Mouse (Mus musculus) hindbrain, embryonic 12.5 days (tissue): ENCODE results near the gene Adamts8. TPM values are rescaled to one million over a fixed set of nuclear protein-coding genes. Genes with fewer than 3 reads are reported as not detected.

ENCODE experiments used
- ATAC-seq: fragments of 200-750 bp; cut with Nextera tagmentation; 2 replicates; pipeline ENCODE4 v1.8.0; 2017; ENCODE audit warnings: moderate TSS enrichment; ENCODE audit not compliant: low FRiP score
- H3K27ac ChIP-seq: fragments of 300-500 bp; sonication (generic); 2 replicates; pipeline ENCODE4 v1.5.1; 2016; ENCODE audit warnings: mild to moderate bottlenecking
- H3K27me3 ChIP-seq: fragments of 300-500 bp; sonication (generic); 2 replicates; pipeline ENCODE4 v1.6.1; 2016; ENCODE audit warnings: mild to moderate bottlenecking
- H3K36me3 ChIP-seq: fragments of 300-500 bp; sonication (generic); 2 replicates; pipeline ENCODE4 v1.6.1; 2016; ENCODE audit warnings: mild to moderate bottlenecking
- H3K4me1 ChIP-seq: fragments of 300-500 bp; sonication (generic); 2 replicates; pipeline ENCODE4 v1.6.1; 2016
- H3K4me2 ChIP-seq: fragments of 300-500 bp; sonication (generic); replicated peaks from 2 replicates; pipeline ENCODE4 v1.6.1; 2016; ENCODE audit warnings: mild to moderate bottlenecking
- H3K4me3 ChIP-seq: fragments of 300-500 bp; sonication (generic); 2 replicates; pipeline ENCODE4 v1.5.1; 2016; ENCODE audit warnings: mild to moderate bottlenecking
- H3K9ac ChIP-seq: fragments of 300-500 bp; sonication (generic); 2 replicates; pipeline ENCODE4 v1.6.1; 2016; ENCODE audit warnings: mild to moderate bottlenecking, moderate library complexity
- H3K9me3 ChIP-seq: fragments of 300-500 bp; sonication (generic); replicated peaks from 2 replicates; pipeline ENCODE4 v1.6.1; 2016; ENCODE audit warnings: mild to moderate bottlenecking
- WGBS: fragments of 180-500 bp; shearing (Covaris S2); methylation state at CpG from one replicate; pipeline ENCODE4 v1.1.7; 2016; 5-methylcytosine and 5-hydroxymethylcytosine counted together
- polyA plus RNA-seq: library from polyadenylated mRNA; unstranded; fragments of >200 nt; fragmentation: Nextera tagmentation; extraction: Ambion mirVana; gene quantifications from 2 replicates; pipeline ENCODE4 v1.2.1, GENCODE M21; 2016

Gene Adamts8
- polyA plus RNA-seq, 1 experiment from 2014 or later, result 1.5 TPM

DNA sequence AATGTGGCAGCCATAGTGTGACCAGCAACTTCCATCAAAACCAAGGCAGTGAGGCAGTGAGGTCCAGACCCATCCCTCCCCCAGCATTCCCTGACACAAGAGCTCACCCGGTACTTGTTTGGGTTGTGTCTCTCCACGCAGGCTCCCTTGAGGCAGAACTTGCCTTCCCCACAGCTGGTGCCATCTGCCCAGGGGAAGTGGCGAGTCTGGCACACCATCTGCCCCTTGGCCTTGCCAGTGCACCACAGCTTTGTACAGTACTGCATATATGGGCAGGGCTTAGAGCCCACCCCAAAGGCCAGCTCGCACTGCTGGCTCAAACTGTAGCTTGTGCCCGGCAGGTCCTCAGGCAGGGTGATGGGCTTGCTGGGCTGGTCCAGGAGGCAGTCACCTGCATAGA, 31.9 kb upstream of the Adamts8 start:
- WGBS, result 88% methylated on average over 5 of the region's 5 CpGs
- ATAC-seq, result no peak

DNA sequence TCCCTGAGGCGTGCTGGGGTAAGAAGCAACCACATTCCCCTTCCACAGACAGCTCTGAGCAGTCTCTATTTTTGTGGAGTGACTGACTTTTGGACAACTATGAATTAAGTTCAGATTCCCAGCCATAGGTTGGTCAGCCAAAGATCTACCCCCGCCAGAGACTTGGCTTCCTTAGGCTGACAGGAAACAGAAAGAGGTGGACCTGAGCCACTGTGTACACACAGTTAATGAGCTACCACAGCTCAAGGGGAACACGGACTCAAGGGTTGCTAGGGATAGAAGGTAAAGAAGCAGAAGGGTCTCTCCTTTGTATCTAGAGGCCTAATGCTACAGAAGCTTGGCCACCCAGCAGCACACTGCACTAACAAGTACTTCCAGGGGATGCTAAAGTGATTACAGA, 30.2 kb upstream of the Adamts8 start:
- Histone ChIP-seq H3K4me3 (no peak overlapping the region), H3K9ac (no peak overlapping the region), H3K27me3 (no peaks in the 10 kb centered on the region), H3K9me3 (no peaks in the 10 kb centered on the region), H3K4me2 (no peak overlapping the region), H3K4me1 (no peaks in the 10 kb centered on the region), H3K36me3 (no peaks in the 10 kb centered on the region), H3K27ac (no peak overlapping the region)
- ATAC-seq, result no peak
- WGBS, result 77% methylated on average over 3 of the region's 3 CpGs

More for the DNA sequence above, 31.9 kb upstream of the Adamts8 start:
- Histone ChIP-seq H3K36me3 (no peaks in the 10 kb centered on the region), H3K27ac (no peak overlapping the region), H3K9me3 (no peaks in the 10 kb centered on the region), H3K4me1 (no peaks in the 10 kb centered on the region), H3K4me3 (no peak overlapping the region), H3K27me3 (no peaks in the 10 kb centered on the region), H3K9ac (no peak overlapping the region), H3K4me2 (no peak overlapping the region)

DNA sequence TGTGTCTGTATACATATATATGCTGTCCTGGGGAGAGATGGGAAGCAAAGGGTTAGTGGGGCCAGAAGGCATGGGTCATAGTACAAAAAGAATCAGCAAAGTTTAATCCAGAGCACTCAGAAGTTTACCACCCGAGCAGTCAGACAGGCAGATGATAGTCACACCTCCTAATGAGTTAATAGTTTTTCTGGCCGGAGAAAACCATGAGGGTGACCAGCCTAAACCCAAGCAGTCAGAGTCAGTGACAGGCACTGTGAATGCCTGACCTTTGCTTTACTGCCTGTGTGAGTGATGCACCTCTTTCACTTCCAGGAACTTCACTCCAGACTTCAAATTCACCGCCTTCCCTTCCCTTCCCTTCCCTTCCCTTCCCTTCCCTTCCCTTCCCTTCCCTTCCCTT, 28.9 kb upstream of the Adamts8 start:
- Histone ChIP-seq H3K4me3 (no peak overlapping the region), H3K27ac (no peak overlapping the region), H3K4me1 (peaks cover 2% of the 10 kb centered on the region; the same call in 1 of the 2 replicates), H3K9ac (no peak overlapping the region), H3K4me2 (no peak overlapping the region), H3K9me3 (no peaks in the 10 kb centered on the region), H3K36me3 (no peaks in the 10 kb centered on the region), H3K27me3 (no peaks in the 10 kb centered on the region)
- 83% methylated on average over 3 of the region's 3 CpGs for WGBS
- no peak for ATAC-seq

DNA sequence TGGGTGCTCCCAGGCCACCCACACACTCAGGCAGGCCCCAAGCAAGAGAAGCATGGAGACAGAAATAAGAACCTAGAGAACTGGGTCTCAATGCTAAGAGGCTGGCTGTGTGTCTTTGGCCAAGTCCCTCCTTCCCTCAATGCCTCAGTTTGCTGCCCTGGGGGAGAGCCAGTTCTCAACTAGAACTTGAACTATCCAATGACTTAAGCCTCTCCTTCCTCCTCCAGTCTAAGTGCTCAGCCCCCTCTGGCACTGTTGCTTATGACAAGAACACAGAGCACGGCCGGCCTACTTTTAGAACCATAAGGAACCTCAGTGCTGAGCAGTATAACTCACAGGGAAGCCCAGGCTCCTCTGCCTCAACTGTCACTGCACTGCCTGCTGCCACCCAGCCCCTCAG, 28.1 kb upstream of the Adamts8 start:
- WGBS, result 97% methylated on average over 2 of the region's 2 CpGs
- ATAC-seq, result no peak
- H3K4me1 ChIP-seq, result peaks cover 10% of the 10 kb centered on the region; the same call in 1 of the 2 replicates
- no peak overlapping the region for H3K9ac ChIP-seq
- no peak overlapping the region for H3K27ac ChIP-seq
- no peak overlapping the region for H3K4me3 ChIP-seq
- H3K36me3 ChIP-seq, result no peaks in the 10 kb centered on the region
- H3K9me3 ChIP-seq, result no peaks in the 10 kb centered on the region
- H3K4me2 ChIP-seq, result no peak overlapping the region
- H3K27me3 ChIP-seq, result peaks cover 3% of the 10 kb centered on the region; the same call in 1 of the 2 replicates

DNA sequence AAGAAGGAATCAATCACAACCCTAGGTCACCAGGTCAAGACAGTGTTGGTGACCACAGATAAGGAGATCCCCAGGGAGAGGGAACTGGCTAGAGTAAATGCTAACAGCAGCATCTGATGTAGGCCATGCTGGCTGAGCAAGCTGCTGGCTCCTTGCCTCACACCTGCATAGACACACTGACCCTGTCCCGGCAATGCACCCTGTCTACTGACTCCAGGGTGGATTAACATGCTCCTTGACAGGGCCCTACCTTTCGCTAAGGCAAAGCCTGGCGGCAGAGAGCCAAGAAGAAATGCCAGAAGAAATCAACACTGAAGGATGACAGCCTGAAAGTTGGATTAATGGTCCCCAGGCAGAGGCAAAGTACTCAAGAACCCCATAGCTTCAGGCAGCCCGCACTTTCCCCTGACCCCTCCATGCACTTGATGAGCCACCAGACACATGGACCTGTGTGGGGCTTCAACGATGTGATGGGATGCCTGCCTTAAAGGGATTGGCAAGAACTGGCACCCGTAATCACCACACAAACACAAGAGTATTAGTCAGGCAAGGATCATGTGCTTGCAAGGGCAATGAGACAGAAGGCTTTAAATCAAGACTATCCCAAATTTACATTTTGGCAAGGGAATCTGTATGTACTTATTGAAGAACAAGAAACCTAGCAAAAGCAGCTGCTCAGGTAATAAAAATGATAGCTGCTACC, 25.9 kb upstream of the Adamts8 start:
- no peak overlapping the region for H3K9ac ChIP-seq
- no peak for ATAC-seq
- no peaks in the 10 kb centered on the region for H3K9me3 ChIP-seq
- no peak overlapping the region for H3K27ac ChIP-seq
- H3K27me3 ChIP-seq, result peaks cover 21% of the 10 kb centered on the region
- no peak overlapping the region for H3K4me3 ChIP-seq
- H3K4me1 ChIP-seq, result peaks cover 11% of the 10 kb centered on the region
- no peak overlapping the region for H3K4me2 ChIP-seq
- 87% methylated on average over 6 of the region's 6 CpGs for WGBS
- no peaks in the 10 kb centered on the region for H3K36me3 ChIP-seq

DNA sequence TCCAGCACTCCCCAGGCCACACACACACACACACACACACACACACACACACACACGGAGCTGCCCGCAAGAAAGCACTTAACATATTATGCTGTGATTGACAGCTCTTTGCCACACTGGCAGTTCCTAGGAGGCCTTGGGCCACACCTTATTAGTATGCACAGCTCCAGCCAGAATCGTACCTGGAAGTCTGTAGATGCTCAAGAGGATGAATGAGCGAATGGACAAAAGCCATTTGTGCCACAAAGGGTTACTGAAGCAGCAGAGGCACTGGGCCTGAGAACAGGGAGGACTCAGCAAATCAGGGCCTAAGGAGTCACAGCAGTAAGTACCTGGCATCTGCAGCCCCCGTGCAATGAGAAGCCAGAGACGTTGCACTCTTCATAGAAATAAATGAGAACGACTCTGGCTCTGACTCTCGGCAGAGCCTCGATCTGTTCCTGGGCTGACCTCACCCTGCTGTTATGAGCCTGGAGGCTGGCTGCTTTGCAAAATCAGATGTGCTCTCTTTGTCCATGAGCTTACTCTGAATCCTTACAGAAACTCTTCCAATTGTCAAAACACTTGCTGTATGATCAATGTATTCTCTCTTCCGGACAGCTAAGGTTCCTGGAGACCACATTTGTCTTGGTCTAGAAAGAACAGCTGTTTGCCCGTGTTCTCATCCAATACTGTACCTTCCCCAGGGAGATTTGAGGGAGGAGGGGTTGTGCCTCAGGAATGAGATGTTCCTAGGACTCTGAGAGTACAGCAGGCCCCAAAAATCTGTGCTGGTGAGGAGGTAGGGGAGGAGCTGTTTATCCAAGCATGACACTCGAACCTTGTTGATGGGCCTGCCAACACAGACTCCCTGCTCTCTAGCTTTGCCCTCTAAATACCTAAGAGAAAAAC, 23.7 kb upstream of the Adamts8 start:
- Histone ChIP-seq H3K9me3 (no peaks in the 10 kb centered on the region), H3K4me3 (no peak overlapping the region), H3K27ac (no peak overlapping the region), H3K9ac (no peak overlapping the region), H3K4me2 (no peak overlapping the region), H3K27me3 (peaks cover 44% of the 10 kb centered on the region), H3K4me1 (peaks cover 18% of the 10 kb centered on the region), H3K36me3 (no peaks in the 10 kb centered on the region)
- WGBS, result 42% methylated on average over 12 of the region's 12 CpGs
- no peak for ATAC-seq

DNA sequence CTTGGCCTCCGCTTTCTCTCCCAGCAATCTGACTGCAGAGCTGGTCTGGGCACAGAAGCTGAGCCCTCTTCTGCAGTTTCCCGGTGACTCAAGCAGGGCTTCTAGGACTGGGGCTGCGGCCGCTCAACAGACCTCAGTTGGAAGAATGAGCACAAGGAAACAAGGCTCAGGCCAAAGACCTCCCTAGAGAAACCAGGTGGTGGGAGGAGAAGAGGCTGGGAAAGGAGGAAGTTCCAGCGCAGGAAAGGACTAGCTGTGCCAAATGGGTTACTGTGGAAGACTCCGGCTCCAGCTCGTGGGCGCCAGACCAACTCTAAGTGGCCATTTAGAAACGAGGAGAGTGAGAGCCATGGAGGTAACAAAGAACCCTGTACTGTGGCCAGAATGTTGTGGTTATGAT, 22.7 kb upstream of the Adamts8 start:
- 87% methylated on average over 9 of the region's 9 CpGs for WGBS

DNA sequence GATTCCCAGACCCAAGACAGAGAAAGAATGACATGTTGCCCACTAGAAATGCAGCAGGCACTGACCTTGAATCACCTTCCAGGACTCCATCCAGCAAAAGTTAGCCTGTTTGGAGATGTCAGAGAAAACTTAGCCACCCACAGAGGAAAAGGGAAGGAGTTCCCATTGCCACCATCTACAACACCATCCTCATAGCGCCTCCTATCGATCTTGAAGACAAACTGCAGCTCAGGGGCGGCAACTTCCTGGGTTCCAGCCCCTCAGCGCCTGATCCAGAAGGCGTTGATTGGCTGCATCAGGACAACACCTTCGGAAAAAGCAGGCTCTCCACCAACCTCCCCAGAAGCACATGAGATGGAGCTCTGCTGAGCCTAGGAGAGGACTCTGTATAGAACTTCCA, 21.6 kb upstream of the Adamts8 start:
- no peak overlapping the region for H3K4me3 ChIP-seq
- peaks cover 44% of the 10 kb centered on the region for H3K27me3 ChIP-seq
- no peak for ATAC-seq
- H3K9ac ChIP-seq, result no peak overlapping the region
- H3K9me3 ChIP-seq, result no peaks in the 10 kb centered on the region
- 29% methylated on average over 6 of the region's 6 CpGs for WGBS
- H3K27ac ChIP-seq, result no peak overlapping the region
- H3K4me2 ChIP-seq, result no peak overlapping the region; the same call in 1 of the 2 replicates
- no peaks in the 10 kb centered on the region for H3K36me3 ChIP-seq
- peaks cover 18% of the 10 kb centered on the region for H3K4me1 ChIP-seq

More for the DNA sequence above, 22.7 kb upstream of the Adamts8 start:
- no peak overlapping the region for H3K27ac ChIP-seq
- no peaks in the 10 kb centered on the region for H3K36me3 ChIP-seq
- no peaks in the 10 kb centered on the region for H3K9me3 ChIP-seq
- no peak overlapping the region for H3K9ac ChIP-seq
- H3K4me1 ChIP-seq, result peaks cover 18% of the 10 kb centered on the region
- ATAC-seq, result no peak
- no peak overlapping the region for H3K4me3 ChIP-seq
- no peak overlapping the region for H3K4me2 ChIP-seq
- peaks cover 44% of the 10 kb centered on the region for H3K27me3 ChIP-seq

DNA sequence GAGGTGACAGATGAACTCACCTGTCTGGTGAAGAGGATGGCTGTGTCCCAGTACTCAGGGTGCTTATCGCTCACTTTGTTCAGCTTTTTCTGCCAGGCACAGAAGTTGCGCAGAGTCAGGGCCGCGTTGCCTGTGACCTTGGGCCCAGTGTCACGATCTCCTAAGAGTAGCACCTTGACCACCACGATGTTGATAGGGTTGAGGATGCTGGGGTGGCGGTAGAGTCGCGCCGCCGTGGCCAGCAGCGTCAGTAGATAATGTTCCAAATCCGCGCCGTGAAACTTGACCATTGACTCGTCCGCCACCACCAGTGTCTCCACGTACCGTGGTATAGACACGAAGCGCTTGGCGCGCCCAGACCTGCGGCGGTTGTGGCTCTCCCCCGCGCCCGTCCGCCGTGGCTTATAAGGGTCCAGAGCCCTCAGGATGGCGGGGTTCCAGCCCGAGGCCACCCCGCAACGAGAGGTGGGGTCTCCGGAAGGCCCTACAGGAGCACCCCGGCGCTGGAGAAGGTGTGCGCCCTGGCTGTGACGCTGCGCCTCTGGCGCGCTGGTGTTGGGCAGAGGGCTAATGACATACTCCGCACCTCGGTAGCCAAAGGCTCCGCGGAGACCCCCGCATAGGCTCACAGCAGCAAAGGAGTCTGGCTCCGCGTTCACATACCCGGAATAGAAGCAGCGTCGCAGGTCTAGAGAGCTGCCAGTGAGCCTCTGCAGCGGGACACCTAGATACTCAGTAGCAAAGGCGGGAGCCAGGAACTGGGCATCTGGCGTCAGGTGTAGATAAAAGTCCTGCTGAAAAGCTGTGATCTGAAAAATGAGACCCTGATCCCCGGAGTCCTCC, 20.9 kb upstream of the Adamts8 start:
- Histone ChIP-seq H3K27ac (no peak overlapping the region), H3K9ac (peak overlapping the region; percentile 54), H3K4me1 (peaks cover 18% of the 10 kb centered on the region), H3K4me3 (peak overlapping the region; percentile 51), H3K4me2 (peak overlapping the region; percentile 96), H3K27me3 (peaks cover 44% of the 10 kb centered on the region), H3K9me3 (no peaks in the 10 kb centered on the region), H3K36me3 (no peaks in the 10 kb centered on the region)
- ATAC-seq, result peak; percentile 42
- WGBS, result 6% methylated on average over 56 of the region's 56 CpGs

DNA sequence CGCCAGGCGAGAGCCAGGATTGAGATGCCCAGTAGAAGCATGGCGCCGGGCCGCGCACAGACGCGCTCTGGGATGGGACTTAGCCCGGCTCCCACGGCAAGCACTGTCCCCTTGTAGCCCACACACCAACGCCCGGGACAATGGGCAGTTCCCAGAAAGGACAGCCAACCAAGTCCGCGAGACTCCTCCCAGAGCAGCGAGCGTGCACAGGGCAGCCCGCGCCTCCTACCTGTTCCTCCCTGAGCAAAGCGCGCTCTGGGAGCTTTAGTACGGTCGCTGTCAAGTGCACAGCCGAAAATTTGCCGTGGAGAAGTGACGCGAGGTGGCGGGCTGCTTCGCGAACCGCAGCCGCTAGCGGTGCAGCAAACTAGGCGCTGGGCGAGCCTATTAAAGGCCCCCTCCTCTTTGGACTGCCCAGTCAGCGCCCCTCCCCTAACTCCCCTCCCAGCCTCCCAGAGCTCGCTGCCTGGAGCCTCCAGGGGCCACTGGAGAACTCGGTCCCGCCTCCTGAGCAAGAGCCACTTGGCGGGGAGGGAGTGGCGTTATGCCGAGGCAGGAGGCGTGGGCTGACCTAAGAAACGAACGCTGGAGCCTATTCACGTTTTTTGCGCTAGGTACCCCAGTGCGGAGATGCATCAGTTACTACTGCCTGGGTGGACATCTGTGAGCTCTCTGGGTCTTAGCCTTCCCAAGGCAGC, 20.0 kb upstream of the Adamts8 start, which contains the start of gene Adamts15:
Gene Adamts15 (minus strand): TSS at position 256 of the 698 bp plus-strand sequence.
- no peaks in the 10 kb centered on the region for H3K9me3 ChIP-seq
- WGBS, result under 1% methylated on average over 46 of the region's 47 CpGs

DNA sequence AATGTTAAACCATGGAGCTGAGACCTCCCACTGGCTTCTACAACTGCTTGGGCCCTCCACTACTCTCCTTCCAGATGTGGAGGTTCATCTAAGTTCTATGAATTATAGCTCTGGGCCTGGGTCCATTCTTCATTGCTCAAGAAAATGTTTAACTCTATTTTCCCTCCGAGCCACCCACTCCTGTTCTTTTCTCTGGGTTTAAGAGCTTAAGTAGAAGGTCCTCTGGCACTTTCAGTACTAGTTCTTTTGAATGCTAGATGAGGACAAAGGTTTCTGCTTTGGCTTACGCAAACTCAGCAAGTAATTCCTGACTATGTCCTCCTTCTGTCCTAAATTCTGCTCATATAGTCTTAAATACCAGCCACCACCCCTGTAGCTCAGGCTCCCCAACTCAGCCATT, 13.6 kb upstream of the Adamts8 start:
- Histone ChIP-seq H3K4me1 (no peaks in the 10 kb centered on the region), H3K27ac (no peak overlapping the region), H3K9ac (no peak overlapping the region), H3K9me3 (no peaks in the 10 kb centered on the region), H3K36me3 (no peaks in the 10 kb centered on the region), H3K27me3 (no peaks in the 10 kb centered on the region; the same call in 1 of the 2 replicates), H3K4me2 (no peak overlapping the region), H3K4me3 (no peak overlapping the region)
- ATAC-seq, result no peak
- 95% methylated on average over 2 of the region's 2 CpGs for WGBS

More for the DNA sequence above, 20.0 kb upstream of the Adamts8 start, which contains the start of gene Adamts15:
- peak within 1 kb of the TSS; percentile 54 for H3K9ac ChIP-seq
- peak within 1 kb of the TSS; percentile 96 for H3K4me2 ChIP-seq
- H3K4me3 ChIP-seq, result peak within 1 kb of the TSS; percentile 51
- peaks cover 18% of the 10 kb centered on the region for H3K4me1 ChIP-seq
- H3K27me3 ChIP-seq, result peaks cover 44% of the 10 kb centered on the region
- no peaks in the 10 kb centered on the region for H3K36me3 ChIP-seq
- H3K27ac ChIP-seq, result no peak within 1 kb of the TSS
- ATAC-seq, result peak; percentile 59; the same call in 1 of the 2 replicates
